Mouse (Mus musculus) spleen, postnatal 36 days (tissue): ENCODE results near the gene 4930519G04Rik.
"Not testable (repeated sequence)": the region's sequence is repeated elsewhere in the genome, so short reads cannot be mapped to it uniquely, and the experiment has no call there.

Experiments used
- DNase-seq, 2 experiments: peaks; one replicate each; pipeline ENCODE4 v3.0.0; 2022; ENCODE audit warnings: low spot score in 2 of 2, mixed read lengths in 1 of 2

Gene 4930519G04Rik

DNA sequence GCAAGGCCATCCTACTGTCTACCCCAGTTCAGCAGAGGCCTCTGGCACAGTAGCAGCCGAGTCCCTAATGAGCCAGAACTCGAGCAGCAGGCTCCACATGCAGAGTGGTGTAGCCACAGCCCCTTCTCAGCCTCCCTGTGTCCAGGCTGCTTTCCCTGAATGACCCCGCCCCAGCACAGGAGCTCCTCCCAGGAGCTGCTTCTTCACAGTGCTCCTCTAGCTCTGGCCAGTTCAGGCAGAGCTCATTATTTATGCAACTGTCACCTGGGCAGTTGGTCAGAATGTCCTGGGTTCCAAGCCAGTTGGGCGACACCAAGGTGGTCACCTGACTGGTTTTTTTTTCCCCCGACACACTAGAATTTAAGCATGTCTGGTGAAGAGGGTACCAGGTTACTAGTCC, at the start of gene 4930519G04Rik:
Gene 4930519G04Rik (plus strand): TSS at position 301 of the 400 bp plus-strand sequence.
- DNase-seq, result not testable (repeated sequence)

GRCm38 (mm10) chr5:114804335-114804734, 49.1 kb upstream of the 4930519G04Rik start:
- no peak for DNase-seq

- no peak for DNase-seq
Observed at GRCm38 (mm10) chr5:114804958-114805357, 48.5 kb upstream of the 4930519G04Rik start.

DNA sequence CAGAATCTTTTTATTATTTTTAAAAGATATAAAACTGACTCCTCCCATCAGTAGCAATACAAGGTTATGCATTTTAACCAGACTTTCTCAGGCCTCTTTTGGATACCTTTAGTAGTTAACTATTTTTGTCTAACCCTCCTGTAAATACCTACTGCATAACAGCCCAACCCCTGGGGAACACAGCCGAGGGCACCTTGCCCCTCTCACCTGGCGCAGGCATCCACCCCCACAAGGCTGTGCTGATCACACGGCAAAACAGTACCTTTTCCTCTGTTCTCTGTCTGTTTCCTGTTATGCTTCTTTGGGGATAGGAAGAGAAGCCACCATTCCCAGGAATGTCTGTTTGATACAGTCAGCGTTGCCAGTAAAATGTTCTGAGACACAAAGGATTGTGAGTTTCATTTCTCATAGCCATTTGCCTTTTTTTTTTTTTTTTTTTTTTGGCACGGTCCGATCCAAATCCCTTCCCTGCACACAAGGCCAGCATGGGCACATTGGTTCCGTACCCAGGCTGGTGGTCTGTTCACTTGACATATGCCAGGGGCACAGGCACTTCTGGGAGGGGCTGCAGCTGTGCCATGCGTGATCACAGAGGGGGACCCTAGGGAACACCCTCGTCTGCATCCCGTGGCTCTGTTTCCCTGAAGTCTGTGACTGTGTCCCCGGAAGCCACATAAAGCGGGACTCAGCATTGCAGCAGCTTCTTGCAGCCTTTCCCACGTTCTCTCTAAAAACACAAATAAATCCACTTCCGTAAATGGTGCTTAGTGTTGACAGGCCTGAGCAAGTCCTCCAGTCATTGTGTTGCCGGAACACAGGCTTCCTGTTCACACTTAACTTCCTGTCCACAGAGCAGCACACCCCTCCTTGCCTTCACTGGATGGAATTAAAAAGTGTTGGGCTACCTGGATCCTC, 47.8 kb upstream of the 4930519G04Rik start:
- DNase-seq, result peak; percentile 57 to 63

DNA sequence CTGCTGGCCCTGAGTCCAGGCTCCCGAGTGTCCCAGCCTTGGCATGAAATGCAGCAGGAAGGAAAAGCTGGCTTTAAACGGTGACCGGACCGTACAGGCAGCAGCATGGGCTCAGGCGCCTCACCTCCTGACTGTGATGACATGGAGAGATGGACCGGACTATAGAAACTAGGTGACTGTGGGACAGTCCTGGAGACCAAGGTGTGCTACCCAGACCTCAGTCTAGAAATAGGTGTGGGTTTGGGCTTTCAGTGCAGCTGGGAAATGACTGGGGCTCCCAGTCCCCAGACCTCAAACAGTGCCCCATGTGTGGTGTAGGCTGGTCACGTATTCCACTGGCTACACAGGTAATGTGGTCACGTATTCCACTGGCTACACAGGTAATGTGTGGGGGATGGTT, 46.8 kb upstream of the 4930519G04Rik start:
- DNase-seq, result no peak

DNA sequence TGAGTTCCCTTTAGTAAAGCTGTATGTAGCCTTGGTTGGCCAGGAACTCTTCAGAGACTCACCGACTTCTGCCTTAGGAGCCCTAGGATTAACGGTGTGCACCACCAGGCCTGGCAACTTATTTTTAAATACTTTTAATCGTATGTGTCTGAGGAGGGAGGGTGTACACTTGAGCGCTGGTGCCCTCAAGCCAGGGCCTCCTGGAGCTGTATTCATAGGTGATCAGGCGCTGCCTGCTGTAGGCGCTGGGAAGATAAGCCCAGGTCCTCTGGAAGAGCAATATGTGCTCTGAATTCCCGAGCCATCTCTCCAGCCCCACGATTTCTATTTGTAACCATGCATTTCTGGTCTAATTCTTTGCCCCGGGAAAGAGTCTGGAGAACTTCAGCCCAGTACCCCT, 46.4 kb upstream of the 4930519G04Rik start:
- DNase-seq, result no peak

- no peak for DNase-seq
Observed at GRCm38 (mm10) chr5:114807468-114807867, 46.0 kb upstream of the 4930519G04Rik start.

DNA sequence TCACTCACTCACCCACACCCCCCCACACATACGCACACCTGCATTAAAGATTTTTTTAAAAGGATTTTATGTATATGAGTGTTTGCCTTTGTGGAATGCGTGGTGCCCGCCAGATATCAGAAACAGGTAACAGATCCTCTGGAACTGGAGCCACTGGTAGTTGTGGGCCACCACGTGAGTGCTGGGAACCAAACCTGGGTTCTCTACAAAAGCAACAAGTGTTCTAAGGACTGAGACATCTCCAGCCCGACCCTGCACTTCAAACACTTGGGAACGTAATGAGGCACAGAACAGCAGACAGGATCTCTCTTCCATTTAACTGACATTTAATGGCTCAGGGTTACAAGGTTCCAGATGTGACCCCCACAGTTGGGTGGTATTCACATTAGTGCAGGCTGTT, 45.6 kb upstream of the 4930519G04Rik start:
- no peak for DNase-seq

GRCm38 (mm10) chr5:114808385-114808784, 45.1 kb upstream of the 4930519G04Rik start:
- no peak for DNase-seq

DNA sequence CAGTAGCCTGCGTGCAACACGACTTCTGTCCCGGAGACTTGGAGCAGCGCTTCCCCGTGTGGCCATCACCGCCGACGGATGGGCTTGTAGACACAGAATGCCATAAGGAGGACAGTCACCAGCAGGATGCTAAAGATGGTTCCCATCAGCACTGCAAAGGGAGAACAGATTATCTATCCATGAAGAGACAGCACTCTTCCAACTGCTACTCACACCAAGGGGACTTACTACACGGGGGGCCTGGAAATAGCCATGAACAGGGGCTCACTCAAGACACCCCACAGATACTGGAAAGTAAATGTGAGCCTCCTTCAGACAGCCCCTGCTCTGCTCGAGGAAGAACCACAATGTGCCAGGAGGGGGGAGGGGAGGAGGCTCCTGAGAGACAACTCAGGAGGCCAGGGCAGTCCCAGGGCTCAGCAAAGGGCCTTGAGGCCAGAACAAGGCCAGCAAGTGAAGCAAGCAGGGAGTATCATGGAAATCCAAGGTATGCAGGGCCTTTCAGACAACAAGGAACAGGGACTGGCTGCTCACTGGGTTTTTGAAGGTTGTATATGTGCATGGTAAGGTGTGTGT, 44.2 kb upstream of the 4930519G04Rik start:
- no peak for DNase-seq

DNA sequence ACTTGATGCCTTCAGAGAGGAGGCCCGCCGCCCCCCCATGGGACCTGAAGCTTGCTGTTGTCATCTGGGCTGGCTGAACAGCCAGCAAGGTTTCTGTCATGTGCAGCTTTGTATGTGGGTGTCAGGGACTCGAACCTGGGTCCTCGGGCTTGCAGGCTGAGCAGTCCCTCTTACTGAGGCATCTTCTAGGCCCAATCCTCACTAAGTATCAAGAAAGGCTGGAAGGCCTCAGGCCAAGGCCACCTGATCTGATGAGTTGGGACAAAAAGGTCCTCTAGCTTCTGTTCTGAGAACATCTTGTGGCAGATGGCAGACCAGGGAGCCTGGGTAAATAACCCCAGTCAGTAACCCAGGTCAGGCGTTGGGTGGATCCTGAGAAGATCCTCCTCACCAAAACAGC, 43.6 kb upstream of the 4930519G04Rik start:
- DNase-seq, result no peak

DNA sequence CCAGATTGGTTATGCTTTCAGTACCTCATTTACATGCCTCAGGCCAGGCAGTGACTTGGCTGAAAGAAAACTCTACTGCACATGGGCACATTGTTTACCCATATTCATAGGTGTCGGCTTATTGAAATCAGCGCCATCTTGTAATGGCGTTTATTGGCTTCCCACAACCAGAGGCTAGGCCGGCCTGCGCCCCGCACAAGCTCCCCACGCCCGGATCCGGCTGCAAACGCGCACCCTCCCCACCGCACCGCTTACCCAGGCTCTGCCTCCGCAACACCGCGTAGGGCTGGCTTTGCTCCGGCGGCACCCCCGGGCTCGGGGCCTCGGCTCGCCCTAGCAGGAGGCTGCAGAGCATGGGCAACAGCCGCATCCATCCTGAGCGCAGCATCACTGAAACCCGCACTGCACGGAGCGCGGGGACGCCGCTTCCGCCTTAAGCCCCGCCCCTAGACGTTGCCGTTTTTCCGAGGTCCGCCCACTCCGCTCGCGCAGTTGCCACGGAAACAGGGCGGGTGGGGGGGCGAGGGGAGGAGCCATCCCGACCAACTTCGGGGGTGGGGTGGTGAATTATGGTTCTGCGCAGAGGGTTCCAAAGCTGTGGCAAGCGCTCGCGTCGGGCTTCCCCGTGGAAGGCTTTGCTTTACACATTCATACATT, 39.8 kb upstream of the 4930519G04Rik start:
- peak; percentile 76 to 80 for DNase-seq

GRCm38 (mm10) chr5:114816599-114816998, 36.9 kb upstream of the 4930519G04Rik start:
- no peak for DNase-seq

GRCm38 (mm10) chr5:114818124-114818523, 35.3 kb upstream of the 4930519G04Rik start:
- no peak for DNase-seq

DNA sequence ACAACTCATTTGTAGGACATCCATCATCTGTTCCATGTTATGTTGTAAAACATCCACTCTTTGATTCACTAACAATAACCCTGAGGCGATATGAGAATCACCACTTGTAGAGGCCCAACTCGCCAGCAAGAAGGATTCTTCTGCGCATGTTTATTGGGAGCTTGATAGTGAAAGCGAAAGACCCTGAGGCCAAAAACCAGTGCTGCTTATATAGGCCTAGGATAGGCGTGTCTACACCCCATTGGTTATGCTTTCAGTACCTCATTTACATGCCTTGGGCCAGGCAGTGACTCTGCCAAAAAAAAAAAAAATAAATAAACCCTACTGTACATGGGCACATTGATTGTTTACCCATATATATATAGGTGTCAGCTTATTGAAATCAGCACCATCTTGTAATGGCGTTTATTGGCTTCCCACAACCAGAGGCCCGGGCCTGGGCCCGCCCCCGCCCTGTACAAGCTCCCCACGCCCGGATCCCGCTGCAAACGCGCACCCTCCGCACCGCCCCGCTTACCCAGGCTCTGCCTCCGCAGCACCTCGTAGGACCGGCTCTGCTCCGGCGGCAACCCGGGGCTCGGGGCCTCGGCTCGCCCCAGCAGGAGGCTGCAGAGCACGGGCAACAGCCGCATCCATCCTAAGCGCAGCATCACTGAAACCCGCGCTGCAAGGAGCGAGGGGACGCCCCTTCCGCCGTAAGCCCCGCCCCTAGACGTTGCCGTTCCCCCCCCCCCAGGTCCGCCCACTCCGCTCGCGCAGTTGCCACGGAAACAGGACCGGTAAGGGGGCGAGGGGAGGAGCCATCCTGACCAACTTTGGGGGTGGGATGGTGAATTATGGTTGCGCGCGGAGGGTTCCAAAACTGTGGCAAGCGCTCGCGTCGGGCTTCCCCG, 30.4 kb upstream of the 4930519G04Rik start, which contains the start of gene 1500011B03Rik:
Gene 1500011B03Rik (minus strand): TSS at position 673 of the 893 bp plus-strand sequence.
- DNase-seq, result peak; percentile 51

DNA sequence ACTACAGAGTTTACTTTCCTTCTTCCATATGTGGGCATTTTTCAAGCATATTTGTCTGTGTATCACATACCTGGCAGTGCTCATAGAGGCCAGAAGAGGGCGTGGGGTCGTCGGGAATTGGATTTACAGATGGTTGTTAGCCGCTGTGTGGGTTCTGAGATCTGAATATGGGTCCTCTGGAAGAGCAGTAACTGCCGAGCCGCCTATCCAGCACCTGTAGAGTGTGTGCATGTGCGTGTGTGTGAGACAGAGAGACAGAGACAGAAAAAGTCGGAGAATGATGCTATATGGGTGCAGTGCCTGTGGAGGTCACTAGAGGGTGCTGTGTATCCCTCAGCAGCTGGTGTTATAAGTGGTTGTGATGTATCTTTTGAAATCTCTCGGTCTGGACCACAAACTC, 29.3 kb upstream of the 4930519G04Rik start:
- DNase-seq, result no peak

- DNase-seq, result peak; percentile 83 to 88
Observed at GRCm38 (mm10) chr5:114825978-114826691, 27.3 kb upstream of the 4930519G04Rik start.

GRCm38 (mm10) chr5:114827427-114827826, 26.0 kb upstream of the 4930519G04Rik start:
- DNase-seq, result no peak

DNA sequence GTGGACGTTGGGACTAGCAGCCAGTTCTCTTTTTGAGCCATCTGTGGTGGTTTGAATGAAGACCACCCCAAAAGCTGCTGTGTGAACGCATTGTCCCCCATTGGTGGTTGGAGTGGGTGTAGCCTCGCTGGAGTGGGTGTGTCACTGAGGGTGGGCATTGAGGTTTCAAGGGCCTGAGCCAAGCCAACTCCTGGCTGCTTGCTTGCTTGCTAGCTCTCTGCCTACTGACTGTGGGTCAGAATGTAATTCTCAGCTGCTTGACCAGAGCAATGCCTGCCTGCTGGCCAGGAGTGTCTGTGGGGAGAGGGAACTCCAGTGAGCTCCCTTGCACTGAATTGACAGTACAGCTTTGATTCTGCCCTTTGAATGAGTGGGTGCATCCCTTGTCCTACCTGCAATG, 23.7 kb upstream of the 4930519G04Rik start:
- DNase-seq, result no peak

DNA sequence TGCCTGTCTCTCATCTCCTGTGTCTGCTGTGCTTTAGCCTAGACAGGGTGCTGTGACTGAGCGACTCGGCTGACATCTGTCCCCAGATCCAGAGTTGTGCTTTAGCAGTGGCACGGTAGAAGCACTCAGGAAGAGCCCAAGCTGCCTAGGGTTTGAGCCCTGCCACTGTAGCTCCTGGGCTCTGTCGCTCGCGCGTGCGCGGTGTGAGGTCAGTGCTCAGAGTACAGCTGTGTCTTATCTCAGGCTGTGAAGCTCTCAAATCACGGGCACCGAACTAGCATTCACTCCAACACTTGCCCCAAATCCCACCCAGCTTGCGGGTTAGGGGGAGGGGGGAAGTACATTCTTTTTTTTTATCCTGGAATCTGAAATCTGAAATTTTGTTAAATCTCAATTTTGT, 16.6 kb upstream of the 4930519G04Rik start:
- DNase-seq, result no peak

DNA sequence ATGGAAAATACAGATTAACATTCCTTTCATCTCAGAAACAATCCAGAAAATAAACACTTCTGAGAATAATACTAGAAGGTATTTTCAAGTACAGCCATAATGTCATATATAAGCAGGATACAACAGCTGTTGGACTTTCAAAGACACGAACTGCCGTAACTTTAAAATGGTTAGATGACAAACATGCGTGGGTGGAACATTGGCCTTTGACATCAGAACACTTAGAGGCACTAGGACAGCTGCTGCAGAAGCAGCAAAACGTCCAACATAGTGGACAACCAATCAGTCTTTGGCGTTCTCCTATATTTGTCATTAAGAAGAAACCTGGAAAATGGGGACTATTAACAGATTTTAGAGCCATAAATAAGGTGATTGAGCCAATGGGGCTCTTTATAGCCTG, 13.0 kb upstream of the 4930519G04Rik start:
- DNase-seq, result not testable (repeated sequence)
